Mouse (Mus musculus) hindbrain, postnatal 0 days (tissue): ENCODE measurements at regions not wholly inside any gene's neighbourhood (a gene's known extent, or its start where the extent isn't known, plus 50 kb on each side); places are given as distances from the start of the nearest gene placed in this dataset.

ENCODE experiments used
- ATAC-seq: fragments of 200-750 bp; cut with Nextera tagmentation; 2 replicates; pipeline ENCODE4 v1.8.0; 2017; ENCODE audit warnings: mild to moderate bottlenecking, moderate TSS enrichment, moderate library complexity
- DNase-seq: peaks from one replicate; pipeline ENCODE4 v3.0.0-alpha.2; 2015; ENCODE audit warnings: low spot score
- H3K27ac ChIP-seq: fragments of 300-500 bp; sonication (generic); 2 replicates; pipeline ENCODE4 v1.5.1; 2014; ENCODE audit warnings: mild to moderate bottlenecking
- H3K27me3 ChIP-seq: fragments of 300-500 bp; sonication (generic); 2 replicates; pipeline ENCODE4 v1.6.1; 2014; ENCODE audit warnings: low read length, mixed read lengths; ENCODE audit not compliant: insufficient read depth
- H3K36me3 ChIP-seq: fragments of 300-500 bp; sonication (generic); 2 replicates; pipeline ENCODE4 v1.6.1; 2014; ENCODE audit warnings: low read length, mixed read lengths; ENCODE audit not compliant: insufficient read depth
- H3K4me1 ChIP-seq: fragments of 300-500 bp; sonication (generic); 2 replicates; pipeline ENCODE4 v1.6.1; 2014; ENCODE audit warnings: antibody characterized with exemption, low read length, mixed read lengths; ENCODE audit not compliant: insufficient read depth
- H3K4me2 ChIP-seq: fragments of 300-500 bp; sonication (generic); 2 replicates; pipeline ENCODE4 v1.6.1; 2014; ENCODE audit warnings: low read depth, mild to moderate bottlenecking, low read length, moderate library complexity, mixed read lengths
- H3K4me3 ChIP-seq: fragments of 300-500 bp; sonication (generic); 2 replicates; pipeline ENCODE4 v1.5.1; 2014; ENCODE audit warnings: low read length
- H3K9ac ChIP-seq: fragments of 300-500 bp; sonication (generic); replicated peaks from 2 replicates; pipeline ENCODE4 v1.6.1; 2014; ENCODE audit warnings: mild to moderate bottlenecking, low read length, moderate library complexity, mixed read lengths
- H3K9me3 ChIP-seq: fragments of 300-500 bp; sonication (generic); 2 replicates; pipeline ENCODE4 v1.6.1; 2016; ENCODE audit warnings: low read length, mixed read lengths
- CTCF ChIP-seq: IDR thresholded peaks from 2 replicates; pipeline ENCODE4 v1.5.1; 2016; ENCODE audit warnings: antibody characterized with exemption, control low read depth, low read depth
- WGBS: fragments of 180-500 bp; shearing (Covaris S2); extraction: QIAGEN DNeasy Blood & Tissue Kit; methylation state at CpG from one replicate; pipeline ENCODE4 v1.1.7; 2014; 5-methylcytosine and 5-hydroxymethylcytosine counted together

GRCm38 (mm10) chr13:35209551-35209950, 182.7 kb upstream of the Eci2 start:
- Histone ChIP-seq H3K4me1 (no peaks in the 10 kb centered on the region), H3K27me3 (no peaks in the 10 kb centered on the region), H3K27ac (no peak overlapping the region), H3K4me2 (no peak overlapping the region), H3K9me3 (no peaks in the 10 kb centered on the region), H3K9ac (no peak overlapping the region), H3K36me3 (no peaks in the 10 kb centered on the region), H3K4me3 (no peak overlapping the region)
- no peak for ATAC-seq
- no peak for TF ChIP-seq CTCF
- no peak for DNase-seq
- 91% methylated on average over 4 of the region's 4 CpGs for WGBS

- Histone ChIP-seq H3K9me3 (no peaks in the 10 kb centered on the region), H3K4me3 (no peak overlapping the region), H3K27me3 (no peaks in the 10 kb centered on the region), H3K36me3 (no peaks in the 10 kb centered on the region), H3K27ac (no peak overlapping the region), H3K4me1 (no peaks in the 10 kb centered on the region), H3K4me2 (no peak overlapping the region), H3K9ac (no peak overlapping the region)
- 93% methylated on average over 9 of the region's 9 CpGs for WGBS
- ATAC-seq (no peak), DNase-seq (no peak)
- TF ChIP-seq CTCF, result no peak
Measured at GRCm38 (mm10) chr13:35211834-35212233, 184.9 kb upstream of the Eci2 start.

GRCm38 (mm10) chr13:35212276-35212675, 185.4 kb upstream of the Eci2 start:
- TF ChIP-seq CTCF, result no peak
- H3K9me3 ChIP-seq, result no peaks in the 10 kb centered on the region
- no peaks in the 10 kb centered on the region for H3K27me3 ChIP-seq
- no peak overlapping the region for H3K27ac ChIP-seq
- H3K4me3 ChIP-seq, result no peak overlapping the region
- no peaks in the 10 kb centered on the region for H3K36me3 ChIP-seq
- DNase-seq, result peak; percentile 46
- no peak overlapping the region for H3K4me2 ChIP-seq
- 65% methylated on average over 4 of the region's 4 CpGs for WGBS
- no peak for ATAC-seq
- H3K4me1 ChIP-seq, result no peaks in the 10 kb centered on the region
- no peak overlapping the region for H3K9ac ChIP-seq

- Histone ChIP-seq H3K9me3 (no peaks in the 10 kb centered on the region), H3K9ac (no peak overlapping the region), H3K36me3 (no peaks in the 10 kb centered on the region), H3K4me3 (no peak overlapping the region), H3K4me2 (no peak overlapping the region), H3K27me3 (no peaks in the 10 kb centered on the region), H3K4me1 (no peaks in the 10 kb centered on the region), H3K27ac (no peak overlapping the region)
- DNase-seq (no peak), ATAC-seq (no peak)
- TF ChIP-seq CTCF, result no peak
- 81% methylated on average over 4 of the region's 4 CpGs for WGBS
Measured at GRCm38 (mm10) chr13:35214219-35214618, 187.3 kb upstream of the Eci2 start.

GRCm38 (mm10) chr13:35226142-35226829, 199.4 kb upstream of the Eci2 start:
- 73% methylated on average over 7 of the region's 7 CpGs for WGBS
- Histone ChIP-seq H3K4me1 (no peaks in the 10 kb centered on the region), H3K27me3 (no peaks in the 10 kb centered on the region), H3K36me3 (no peaks in the 10 kb centered on the region), H3K9ac (no peak overlapping the region), H3K4me2 (no peak overlapping the region), H3K9me3 (no peaks in the 10 kb centered on the region), H3K4me3 (no peak overlapping the region), H3K27ac (no peak overlapping the region)
- ATAC-seq (no peak), DNase-seq (no peak)
- TF ChIP-seq CTCF, result no peak

- ATAC-seq, result no peak
- 96% methylated on average over 1 of the region's 1 CpGs for WGBS
- H3K27me3 ChIP-seq, result no peaks in the 10 kb centered on the region
Measured at GRCm38 (mm10) chr13:35226944-35227343, 200.0 kb upstream of the Eci2 start.

GRCm38 (mm10) chr13:35229601-35230000, 202.7 kb upstream of the Eci2 start:
- H3K27me3 ChIP-seq, result no peaks in the 10 kb centered on the region
- no peak overlapping the region for H3K4me2 ChIP-seq
- no peak for DNase-seq
- no peak for ATAC-seq
- whole genome bisulfite sequencing, result 80% methylated on average over 2 of the region's 2 CpGs
- no peak for TF ChIP-seq CTCF
- no peaks in the 10 kb centered on the region for H3K4me1 ChIP-seq
- H3K36me3 ChIP-seq, result no peaks in the 10 kb centered on the region
- H3K27ac ChIP-seq, result no peak overlapping the region
- H3K9ac ChIP-seq, result no peak overlapping the region
- no peaks in the 10 kb centered on the region for H3K9me3 ChIP-seq
- H3K4me3 ChIP-seq, result no peak overlapping the region

More at GRCm38 (mm10) chr13:35226944-35227343, 200.0 kb upstream of the Eci2 start:
- no peak overlapping the region for H3K27ac ChIP-seq
- H3K4me1 ChIP-seq, result no peaks in the 10 kb centered on the region
- no peak overlapping the region for H3K9ac ChIP-seq
- no peak overlapping the region for H3K4me3 ChIP-seq
- no peak for TF ChIP-seq CTCF
- no peaks in the 10 kb centered on the region for H3K9me3 ChIP-seq
- H3K4me2 ChIP-seq, result no peak overlapping the region
- H3K36me3 ChIP-seq, result no peaks in the 10 kb centered on the region
- DNase-seq, result no peak
